Mouse (Mus musculus) inflammation-experienced regulatory T-cells, adult 6 months (primary cell): ENCODE measurements around the gene Aldh3b3. TPM values are rescaled to one million over a fixed set of nuclear protein-coding genes. Genes with fewer than 3 reads are reported as not detected.
"Not testable (repeated sequence)": the region's sequence is repeated elsewhere in the genome, so short reads cannot be mapped to it uniquely, and the experiment has no call there.

Experiments used
- ATAC-seq: one replicate; pipeline ENCODE4 v1.8.0; 2017
- polyA plus RNA-seq, 3 experiments: library from polyadenylated mRNA; unstranded; fragments of 100-300 nt; shearing (Covaris generic); gene quantifications; one replicate each; pipeline ENCODE4 v1.2.1; 2017

The Aldh3b3 gene
- polyA plus RNA-seq, 3 experiments from 2014 or later: not detected

- ATAC-seq: not testable (repeated sequence)
Measured at GRCm38 (mm10) chr19:3974608-3975007, 16.2 kb downstream of the Aldh3b3 start.

- no peak for ATAC-seq
Measured at GRCm38 (mm10) chr19:3975866-3976265, 17.4 kb downstream of the Aldh3b3 start.

GRCm38 (mm10) chr19:3980309-3980708, 21.9 kb downstream of the Aldh3b3 start:
- ATAC-seq: peak; percentile 50

GRCm38 (mm10) chr19:3980917-3981316, 22.5 kb downstream of the Aldh3b3 start:
- no peak for ATAC-seq

GRCm38 (mm10) chr19:3983527-3984200, 25.2 kb downstream of the Aldh3b3 start:
- no peak for ATAC-seq

DNA sequence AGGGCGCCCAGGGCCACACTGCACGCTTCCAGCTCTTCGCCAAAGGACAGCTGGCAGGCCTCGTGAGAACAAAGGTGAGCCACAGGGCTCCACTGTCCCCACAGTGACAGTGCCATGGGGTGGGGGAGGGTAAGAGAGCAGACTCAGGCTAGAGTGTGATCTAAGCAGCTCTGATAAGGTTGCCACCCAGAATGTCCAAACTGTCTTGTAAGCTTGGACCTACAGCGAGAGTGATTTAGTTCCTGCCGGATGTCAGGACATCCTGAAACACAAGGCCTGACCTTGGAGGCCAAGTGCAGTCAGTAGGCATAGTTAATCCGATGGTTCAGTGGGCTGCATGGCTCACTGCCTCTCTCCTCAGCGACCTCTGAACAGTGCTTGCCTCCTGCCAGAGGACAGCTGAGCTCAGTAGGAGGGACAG, 26.8 kb downstream of the Aldh3b3 start:
- no peak for ATAC-seq

GRCm38 (mm10) chr19:3986334-3986733, 27.9 kb downstream of the Aldh3b3 start, which contains the start of gene Acy3:
Gene Acy3 (plus strand): TSS chr19:3986570.
- ATAC-seq: no peak

- no peak for ATAC-seq
Measured at GRCm38 (mm10) chr19:3988066-3988465, 29.6 kb downstream of the Aldh3b3 start.

DNA sequence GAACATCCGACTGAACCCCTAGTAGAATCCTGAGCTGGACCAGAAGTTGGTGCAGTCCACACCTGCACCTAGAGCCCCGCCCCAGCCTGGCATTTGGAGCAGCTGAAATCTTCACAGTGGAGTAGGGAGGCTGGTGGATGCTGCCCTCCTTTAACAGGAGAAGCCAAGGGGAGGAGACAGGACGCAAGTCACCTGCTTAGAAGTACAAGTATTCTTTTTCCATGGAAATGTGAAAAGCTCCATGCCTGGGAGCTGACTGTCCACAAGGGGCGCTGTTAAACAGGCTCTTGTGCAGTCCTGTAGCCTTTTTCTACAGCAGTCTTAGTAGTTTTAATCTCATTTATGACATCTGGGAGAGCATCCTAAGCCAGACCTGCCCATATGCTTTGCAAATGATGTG, 30.3 kb downstream of the Aldh3b3 start:
- no peak for ATAC-seq

- ATAC-seq: no peak
Measured at GRCm38 (mm10) chr19:3990804-3991203, 32.4 kb downstream of the Aldh3b3 start.

DNA sequence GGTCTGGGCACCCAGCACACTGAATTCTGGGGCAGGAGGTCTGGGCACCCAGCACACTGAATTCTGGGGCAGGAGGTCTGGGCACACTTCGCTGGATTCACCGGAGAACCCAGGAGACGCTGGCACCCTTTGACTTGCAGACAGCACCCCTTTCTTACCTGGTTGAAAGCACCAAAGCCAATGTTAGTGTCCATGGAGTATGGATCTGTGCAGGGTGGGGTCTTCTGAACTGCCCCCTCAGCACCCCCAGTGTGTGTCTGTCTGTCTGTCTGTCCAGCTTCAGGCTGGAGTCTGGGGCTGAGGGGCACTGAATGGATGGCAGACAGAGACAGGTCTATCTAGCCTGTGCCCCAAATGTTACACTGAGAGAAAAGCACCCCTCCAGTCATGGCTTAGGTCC, 33.1 kb downstream of the Aldh3b3 start:
- ATAC-seq: no peak

- ATAC-seq: no peak
Measured at GRCm38 (mm10) chr19:3991966-3992365, 33.5 kb downstream of the Aldh3b3 start.

GRCm38 (mm10) chr19:3992416-3992815, 34.0 kb downstream of the Aldh3b3 start, which contains the start of gene Tbx10:
Gene Tbx10 (plus strand): TSS chr19:3992752.
- ATAC-seq: no peak

DNA sequence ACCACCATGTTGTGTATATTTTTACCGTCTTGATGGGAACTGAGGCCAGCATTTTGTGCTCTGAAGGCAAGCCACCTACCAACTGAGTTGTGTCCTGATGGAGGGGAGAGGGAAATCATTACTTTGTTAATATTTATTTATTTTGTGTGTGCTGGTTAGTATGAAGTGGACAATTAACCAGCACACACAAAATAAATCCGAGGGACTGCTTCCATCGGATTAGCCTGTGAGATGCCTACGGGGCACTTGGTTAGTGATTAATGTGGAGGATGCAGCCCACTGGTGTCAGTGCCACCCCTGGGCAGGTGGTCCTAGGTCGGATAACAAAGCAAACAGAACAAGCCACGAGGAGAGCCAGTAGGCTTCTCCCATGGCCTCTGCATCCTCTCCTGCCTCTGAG, 36.5 kb downstream of the Aldh3b3 start:
- ATAC-seq: no peak

DNA sequence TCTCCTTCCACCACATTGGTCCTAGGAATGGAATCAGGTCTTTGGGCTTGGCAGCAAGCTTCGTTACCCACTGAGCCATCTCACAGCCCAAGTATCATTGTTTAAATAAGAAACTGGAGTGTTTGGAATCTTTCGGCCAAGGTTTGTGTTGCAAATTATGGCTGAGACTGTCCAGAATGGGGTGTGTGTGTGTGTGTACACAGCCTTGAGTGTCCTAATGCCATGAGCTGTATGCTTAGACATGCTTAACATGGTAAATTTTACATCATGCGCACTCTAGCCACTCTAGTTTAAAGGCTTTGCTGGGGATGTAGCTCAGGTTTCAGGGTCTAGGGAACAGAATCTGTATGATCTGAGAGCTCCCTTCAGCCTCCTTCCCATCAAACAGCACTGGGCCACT, 37.1 kb downstream of the Aldh3b3 start:
- ATAC-seq: no peak

GRCm38 (mm10) chr19:3996106-3996505, 37.7 kb downstream of the Aldh3b3 start:
- ATAC-seq: no peak

- ATAC-seq: no peak
Measured at GRCm38 (mm10) chr19:3996747-3997146, 38.3 kb downstream of the Aldh3b3 start.

GRCm38 (mm10) chr19:3997231-3997630, 38.8 kb downstream of the Aldh3b3 start:
- no peak for ATAC-seq

GRCm38 (mm10) chr19:3998335-3998734, 39.9 kb downstream of the Aldh3b3 start:
- no peak for ATAC-seq

- ATAC-seq: no peak
Measured at GRCm38 (mm10) chr19:3999121-3999730, 40.8 kb downstream of the Aldh3b3 start.

DNA sequence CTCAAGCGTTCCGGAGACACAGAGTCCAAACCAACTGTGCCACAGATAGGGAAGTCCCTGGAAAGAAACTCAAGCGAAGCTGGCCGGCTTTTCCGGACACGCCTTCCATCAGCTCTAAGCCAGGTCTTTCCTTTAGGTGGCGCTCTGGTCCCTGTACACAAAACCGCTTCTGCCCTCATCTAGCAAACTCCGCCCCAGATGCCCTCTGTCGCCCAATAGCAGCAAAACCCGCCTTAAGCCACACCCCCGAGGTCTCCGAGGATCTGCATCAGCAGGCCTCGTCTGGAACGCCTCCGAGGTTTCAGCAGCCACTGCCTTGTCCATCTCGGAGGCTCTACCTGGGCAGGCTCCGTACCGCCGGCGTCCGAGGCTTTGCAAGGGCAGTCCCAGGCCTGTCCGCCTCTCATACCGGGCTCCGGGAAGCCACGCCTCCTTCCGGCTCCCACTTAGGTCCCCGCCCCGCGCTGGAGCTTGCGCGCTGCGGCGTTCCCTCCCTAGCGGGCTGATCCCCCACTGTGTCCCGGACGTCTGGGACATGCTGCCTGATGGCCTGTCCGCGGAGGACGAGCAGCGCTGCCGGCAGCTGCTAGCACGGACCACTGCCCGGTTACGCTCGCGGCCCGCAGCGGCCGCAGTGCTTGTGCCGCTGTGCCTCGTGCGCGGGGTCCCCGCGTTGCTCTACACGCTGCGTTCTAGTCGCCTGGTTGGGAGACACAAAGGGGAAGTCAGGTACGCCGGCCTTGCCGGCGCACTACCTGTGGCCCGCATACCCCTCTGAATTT, 41.9 kb downstream of the Aldh3b3 start, which contains the start of the genes Nudt8 and Gm49405:
TSS of gene Nudt8 (plus strand) at position 462 of the 782 bp plus-strand sequence.
TSS of gene Gm49405 (plus strand) at position 508 of the 782 bp plus-strand sequence.
- ATAC-seq: peak; percentile 93

- ATAC-seq: no peak
Measured at GRCm38 (mm10) chr19:4000949-4001525, 42.6 kb downstream of the Aldh3b3 start.

- no peak for ATAC-seq
Measured at GRCm38 (mm10) chr19:4001752-4002151, 43.3 kb downstream of the Aldh3b3 start.
